Mouse (Mus musculus) megakaryocyte-erythroid progenitor cell, adult 5-6 weeks (primary cell): ENCODE measurements around the gene Dnajc4. TPM values are rescaled to one million over a fixed set of nuclear protein-coding genes. Genes with fewer than 3 reads are reported as not detected.

Experiments
- ATAC-seq: replicated peaks from 2 replicates; pipeline ENCODE4 v1.8.0; 2016; ENCODE audit warnings: mild to moderate bottlenecking, inconsistent platforms; ENCODE audit not compliant: severe bottlenecking, poor library complexity, low FRiP score, low TSS enrichment
- total RNA-seq, 2 experiments: library from RNA; stranded (forward) in 1 of 2; stranded (reverse) in 1 of 2; fragments of 200-1000, 215-1000 nt in 1 of 2; fragments of >200 nt in 1 of 2; fragmentation: Nextera tagmentation in 1 of 2; gene quantifications; 2 replicates each; pipeline ENCODE4 v1.2.3; 2014 to 2017

Dnajc4 gene
- total RNA-seq, 2 experiments from 2014 or later = 11.5 to 17.0 TPM

DNA sequence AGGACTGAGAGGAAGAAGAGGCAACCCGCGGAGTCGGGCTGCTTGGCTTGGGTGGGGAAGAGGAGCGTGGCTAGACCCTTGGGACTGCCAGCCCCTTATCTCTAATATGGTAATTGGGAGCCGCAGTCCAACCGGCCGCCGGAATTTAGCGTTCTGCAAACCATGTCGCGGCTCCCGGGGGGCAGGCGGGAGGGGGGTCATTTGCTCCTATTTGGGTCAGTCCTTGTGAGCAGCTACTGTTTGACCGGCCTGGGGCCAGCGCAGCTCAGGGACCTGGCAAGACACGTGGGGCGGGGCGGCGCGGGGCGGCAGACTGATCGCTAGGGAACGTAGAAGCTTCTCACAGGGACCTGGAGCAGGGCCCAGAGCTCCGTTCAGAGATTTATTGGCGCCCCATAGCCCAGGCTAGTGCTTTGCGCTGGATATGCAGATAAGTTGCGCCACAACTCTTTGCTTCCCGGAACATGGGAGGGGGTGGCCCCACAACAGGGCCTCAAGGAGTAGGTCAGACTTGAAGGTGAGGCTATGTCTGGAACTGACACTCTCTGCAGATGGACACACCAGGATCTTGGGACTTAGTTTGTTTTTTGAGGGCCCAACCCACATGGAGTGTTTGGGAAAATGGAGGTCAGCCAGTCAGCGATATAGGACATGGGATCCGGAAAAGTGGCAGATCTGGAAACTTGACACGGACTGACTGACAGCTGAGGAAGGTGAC is 40.2 kb downstream of the Dnajc4 start:
- peak; percentile 45 for ATAC-seq

DNA sequence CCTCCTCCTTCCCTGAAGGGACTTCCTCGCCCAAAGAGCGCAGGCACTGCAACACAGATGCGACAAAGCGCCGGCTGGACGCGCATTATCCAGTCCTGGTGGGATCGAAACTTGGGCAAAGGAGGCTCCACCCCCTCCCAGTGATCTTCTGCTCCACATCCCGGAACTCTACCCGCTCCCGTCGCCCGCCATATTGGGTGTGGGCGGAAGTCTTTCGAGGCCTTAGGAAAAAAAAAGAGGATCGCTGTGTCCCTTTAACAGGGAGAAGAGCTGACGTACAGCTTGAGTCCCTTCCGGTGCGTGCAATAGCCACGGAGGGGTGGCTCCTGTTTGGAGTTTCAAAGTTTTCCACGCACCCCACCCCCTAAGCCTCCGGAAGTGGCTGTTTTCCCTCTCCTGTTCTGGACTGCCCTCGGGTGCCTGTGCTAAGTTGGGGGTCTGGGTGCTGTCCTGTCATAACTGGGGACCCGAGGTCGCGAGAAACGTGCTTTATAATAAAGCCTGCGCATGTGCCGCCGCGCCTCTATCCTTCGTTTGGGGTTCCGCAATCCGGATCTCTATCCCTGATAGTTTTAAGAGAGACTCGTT is 40.9 kb downstream of the Dnajc4 start:
- peak; percentile 71 for ATAC-seq

DNA sequence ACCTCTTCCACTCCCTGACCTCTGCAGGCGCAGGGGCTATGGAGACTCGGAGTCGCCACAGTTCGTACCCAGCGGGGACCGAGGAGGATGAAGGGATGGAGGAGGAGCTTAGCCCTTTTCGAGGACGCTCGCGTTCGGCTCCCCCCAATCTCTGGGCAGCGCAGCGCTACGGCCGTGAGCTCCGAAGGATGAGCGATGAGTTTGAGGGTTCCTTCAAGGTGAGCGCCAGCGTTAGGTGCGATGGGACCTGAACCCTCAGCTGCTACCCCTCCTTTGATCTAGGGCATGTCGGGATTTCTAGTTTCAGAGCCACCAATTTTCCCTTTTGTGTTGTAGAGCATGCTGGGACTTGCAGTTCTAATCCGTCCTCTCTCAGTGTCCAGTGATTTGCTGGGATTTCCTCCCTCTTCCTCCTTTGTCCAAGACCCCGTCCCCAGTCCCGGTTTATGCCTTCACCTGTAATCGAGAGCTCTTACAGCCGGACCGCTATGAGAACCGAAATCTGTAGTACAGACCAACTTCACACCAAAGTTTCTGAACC is 41.7 kb downstream of the Dnajc4 start:
- peak; percentile 18; the same call in 1 of the 2 replicates for ATAC-seq

DNA sequence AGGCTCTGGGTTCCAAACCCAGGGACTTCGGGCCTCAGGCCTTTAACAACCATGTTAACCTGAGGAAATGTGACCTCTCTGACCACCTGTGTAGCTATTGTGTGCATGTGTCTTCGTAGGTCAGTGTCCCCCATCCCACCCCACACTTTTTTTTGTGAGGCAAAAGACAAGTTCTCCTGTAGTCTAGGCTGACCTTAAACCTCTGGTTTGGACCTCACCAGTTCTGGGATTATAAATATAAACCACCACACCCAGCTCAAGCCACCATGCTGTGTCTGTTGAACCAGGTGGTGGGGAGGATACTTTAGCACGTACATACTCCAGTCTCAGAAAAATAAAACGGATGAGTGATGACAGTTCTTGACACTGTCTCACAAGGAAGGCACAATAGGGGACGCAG is 42.4 kb downstream of the Dnajc4 start:
- ATAC-seq = no peak

DNA sequence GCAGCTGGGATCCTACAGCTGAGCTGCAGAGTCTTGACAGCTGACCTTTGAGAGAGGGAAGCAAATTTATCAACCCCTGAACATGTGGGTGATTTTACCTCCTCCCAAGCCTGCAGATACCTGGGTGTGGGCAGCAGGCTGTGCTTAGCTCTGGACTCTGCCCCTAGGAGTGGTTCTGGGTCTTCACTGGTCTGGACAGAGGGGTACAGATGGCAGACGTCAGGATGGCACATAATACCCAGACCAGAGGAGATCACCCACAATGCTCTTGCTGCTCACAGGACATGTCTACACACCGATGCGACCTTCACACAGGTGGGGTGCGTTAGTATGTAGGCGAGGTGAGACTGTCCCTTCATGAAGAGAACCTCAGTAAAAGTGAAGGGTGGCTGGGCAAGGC is 42.8 kb downstream of the Dnajc4 start:
- ATAC-seq = no peak

DNA sequence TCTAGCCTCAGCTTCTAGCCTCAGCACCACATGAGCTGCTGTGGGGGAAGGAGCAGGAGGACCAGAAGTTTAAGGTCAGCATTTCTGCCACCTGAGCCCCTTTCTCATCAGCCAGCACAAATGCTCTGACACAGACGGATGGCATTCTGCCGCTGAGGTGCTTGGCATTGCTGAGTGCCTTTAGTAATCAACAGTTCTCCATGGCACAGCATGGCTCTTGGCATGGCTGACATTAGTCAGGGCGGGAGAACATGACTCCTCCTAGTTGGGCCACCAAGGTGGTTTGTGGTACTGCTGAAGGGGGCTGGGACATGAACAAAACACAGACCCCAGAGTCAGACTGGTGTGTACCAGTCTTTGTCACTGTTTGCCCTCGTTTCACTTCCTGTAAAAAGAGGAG is 44.2 kb downstream of the Dnajc4 start:
- no peak for ATAC-seq

DNA sequence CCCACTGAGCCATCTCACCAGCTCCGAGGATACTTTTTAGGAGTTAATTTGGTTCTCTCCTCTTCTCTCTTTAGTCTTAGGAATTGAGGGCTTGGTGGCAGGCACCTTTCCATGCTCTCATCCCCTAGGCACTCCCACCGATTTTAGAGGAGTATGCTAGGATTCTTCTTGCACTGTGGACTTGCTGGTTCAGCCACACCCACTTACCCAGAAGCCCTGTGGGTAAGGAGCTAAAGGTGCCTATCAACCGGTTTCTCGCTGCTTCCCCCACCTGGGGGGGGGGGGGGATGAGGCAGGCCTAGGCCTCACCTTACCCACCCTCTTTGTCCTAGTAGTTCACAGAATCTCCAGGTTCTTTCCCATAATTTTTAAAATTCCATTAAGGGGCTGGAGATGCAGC is 44.6 kb downstream of the Dnajc4 start:
- no peak for ATAC-seq

DNA sequence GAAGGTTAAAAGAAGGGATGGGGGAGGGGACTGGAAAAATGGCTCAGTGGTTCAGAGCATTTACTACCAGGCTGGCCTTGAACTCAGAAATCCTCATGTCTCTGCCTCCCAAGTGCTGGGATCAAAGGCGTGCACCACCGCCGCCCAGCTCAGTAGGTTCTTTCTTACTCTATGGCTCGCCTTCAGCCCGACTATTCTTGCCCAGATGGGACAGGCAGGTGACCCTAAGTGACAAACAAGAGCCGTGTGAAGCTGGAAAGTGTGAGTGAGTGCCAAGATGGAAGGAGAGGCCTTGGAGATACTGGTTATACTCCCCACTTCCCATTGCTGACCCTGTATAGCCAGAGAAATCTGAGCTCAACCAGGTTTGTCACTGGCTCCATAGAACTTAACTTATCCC is 48.7 kb downstream of the Dnajc4 start:
- ATAC-seq = no peak

DNA sequence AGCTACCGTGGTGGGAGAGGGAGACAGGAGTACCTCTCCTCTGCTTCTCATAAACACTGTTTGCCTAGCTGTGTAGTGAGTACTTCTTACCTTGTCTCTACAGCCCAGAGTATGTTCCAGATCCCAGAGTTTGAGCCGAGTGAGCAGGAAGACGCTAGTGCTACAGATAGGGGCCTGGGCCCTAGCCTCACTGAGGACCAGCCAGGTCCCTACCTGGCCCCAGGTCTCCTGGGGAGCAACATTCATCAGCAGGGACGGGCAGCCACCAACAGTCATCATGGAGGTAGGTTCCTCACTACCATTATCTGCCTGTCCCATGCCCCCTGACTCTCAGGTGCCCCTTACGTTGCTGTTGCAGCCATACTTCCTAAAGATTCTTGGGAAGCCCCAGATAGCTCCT is 49.6 kb downstream of the Dnajc4 start:
- ATAC-seq = no peak

DNA sequence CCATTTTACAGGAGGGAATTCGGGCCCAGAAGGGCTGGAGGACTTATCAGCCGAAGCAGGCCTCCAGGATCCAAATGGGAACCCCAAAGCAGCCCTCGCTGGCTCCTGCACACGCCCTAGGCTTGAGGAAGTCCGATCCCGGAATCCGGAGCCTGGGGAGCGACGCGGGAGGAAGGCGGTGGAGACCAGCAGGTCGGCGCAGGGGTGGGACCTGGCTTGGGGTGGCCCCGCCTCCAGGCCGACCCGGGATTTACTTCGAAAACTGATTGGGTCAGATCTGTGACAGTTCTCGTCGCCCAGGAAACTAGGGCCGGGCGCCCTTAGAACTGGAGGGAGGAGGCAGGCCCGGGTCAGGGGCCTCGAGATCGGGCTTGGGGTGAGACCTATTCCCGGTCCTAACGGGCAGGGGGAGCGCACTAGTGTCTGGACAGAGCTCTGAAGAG is 50.1 kb downstream of the Dnajc4 start, which contains the start of gene Gpr137:
Gene Gpr137, minus strand, starts transcription at position 232 of the 443 bp plus-strand sequence.
- ATAC-seq = peak; percentile 84

DNA sequence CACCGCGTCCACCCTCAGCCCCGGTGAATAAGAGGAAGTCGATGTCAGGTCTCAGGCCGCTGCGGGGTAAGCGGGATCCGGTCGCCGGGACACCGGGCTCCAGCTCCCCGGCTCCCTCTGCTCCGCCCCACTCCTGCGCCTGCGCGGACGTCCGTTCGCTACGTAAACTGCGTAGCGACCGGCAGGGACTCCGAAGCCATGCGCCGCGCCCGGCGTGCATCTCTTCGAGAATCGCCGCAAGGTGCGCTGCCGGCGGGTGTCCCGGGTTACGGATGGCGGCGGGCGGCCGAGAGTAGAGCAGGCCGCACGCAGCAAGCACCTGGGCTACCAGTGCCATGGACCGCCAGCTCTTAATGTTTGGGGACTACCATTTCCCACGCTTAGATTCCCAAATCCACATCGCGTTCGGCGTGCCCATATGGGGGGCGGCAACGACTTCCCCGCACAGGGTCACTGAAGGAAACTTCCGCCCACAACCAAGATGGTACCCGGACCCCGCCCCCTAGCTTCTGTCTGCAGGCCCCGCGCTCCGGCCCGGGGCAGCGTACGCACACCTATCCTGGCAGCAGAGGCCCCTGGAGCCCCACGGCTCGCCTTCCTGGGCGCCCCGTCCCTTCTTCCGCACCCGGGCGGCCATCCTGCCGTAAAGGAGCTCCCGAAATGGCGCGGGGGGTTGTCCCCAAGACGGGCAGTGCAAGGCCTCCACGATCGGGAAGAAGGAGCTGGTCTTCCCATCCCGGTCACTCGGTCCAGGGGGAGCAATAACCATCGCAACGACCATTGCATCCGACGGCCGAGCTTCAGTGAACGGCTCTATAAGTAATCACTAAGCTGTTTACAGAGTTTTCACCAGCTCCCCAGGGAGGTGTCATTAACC is 50.8 kb downstream of the Dnajc4 start, which contains the start of gene Bad:
Gene Bad, plus strand, starts transcription at position 490 of the 877 bp plus-strand sequence.
- ATAC-seq = peak; percentile 67

DNA sequence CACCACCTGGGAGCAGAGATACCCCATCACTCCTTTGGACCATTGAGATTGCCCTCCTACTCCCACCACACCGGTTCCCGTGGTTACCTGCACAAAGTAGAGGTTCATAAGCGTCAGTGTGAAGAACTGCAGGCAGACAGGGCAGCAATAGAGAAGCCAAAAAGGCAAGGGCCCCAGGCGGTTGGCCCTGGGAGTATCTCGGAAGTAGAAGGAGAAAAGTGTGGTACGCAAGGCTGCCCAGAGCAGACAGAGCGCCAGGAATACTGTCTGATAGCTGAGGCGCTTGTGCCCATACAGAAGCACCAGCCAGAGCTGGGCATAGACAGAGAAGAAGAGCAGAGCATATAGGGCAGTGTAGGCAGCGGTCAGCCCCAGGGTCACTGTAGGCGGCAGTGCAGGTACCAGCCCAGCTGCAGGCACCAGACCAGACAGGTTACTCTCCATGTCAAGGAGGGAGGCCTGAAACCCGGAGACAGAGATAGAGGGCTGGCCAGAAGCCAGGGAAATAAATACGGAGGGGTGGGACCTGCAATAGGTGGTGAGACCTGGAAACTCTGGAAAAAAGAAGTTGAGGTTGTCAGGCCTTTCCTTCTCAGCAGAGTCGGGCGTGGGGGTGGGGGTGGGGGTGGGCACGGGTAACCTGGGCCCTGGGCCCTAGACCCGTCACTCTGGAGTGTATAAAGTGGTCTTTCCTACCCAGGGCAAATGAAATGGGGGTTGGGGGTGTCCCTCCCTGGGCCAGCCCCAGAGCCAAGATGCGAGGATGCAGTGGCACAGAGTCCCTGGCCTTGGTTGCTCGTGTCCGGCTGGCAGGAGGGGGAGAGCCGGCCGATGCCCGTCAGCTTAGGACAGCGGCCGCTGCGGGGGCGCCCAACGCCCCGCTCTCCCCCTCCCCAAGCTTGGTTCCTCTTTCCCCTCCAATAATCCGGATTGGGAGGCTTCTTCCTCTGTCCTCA is 51.7 kb downstream of the Dnajc4 start:
- no peak for ATAC-seq

DNA sequence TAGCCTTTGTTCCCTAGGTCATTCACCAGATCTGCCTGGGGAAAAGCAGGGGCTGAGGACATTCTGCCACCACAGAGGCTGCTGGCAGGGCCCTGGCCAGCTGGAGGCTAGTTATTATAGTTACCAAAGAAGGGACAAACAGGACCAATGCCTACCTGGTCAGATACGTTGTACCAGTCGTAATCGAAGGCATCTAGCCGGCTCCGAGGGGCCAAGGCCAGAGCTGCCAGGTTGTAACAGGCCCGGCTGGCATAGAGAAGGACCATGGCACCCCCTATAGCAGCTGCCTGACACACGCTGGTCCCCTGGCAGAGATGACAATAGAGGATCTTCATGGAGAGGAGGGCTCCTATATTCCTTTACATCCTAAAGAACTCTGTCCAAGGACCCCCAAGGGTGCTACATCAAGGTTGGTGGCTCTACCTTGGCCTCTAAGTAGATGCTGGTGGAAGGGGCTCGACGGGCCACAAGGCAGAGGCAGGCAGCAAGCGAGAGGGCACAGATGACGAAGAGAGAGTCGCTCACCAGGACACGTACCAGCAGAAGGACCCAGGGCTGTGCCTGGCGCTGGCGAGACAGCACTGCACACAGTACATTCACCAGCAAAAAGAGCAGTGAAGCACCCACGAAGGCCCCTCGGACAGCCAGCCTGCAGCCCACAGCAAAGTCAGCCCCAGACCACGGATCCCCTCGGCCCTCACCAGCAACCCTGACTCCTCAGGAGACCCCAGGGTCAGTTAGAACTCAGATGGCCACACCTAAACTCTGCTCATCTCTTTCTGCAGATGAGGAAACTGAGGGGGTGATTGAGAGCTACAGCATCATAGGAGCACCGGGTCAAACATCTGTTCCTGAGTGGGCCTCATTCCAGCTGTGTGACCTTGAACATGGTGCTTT is 53.0 kb downstream of the Dnajc4 start:
- ATAC-seq = no peak

Other genes starting within 250 kb of the Dnajc4 start
- 7.3 and 9.4 TPM in 2 replicates for gene Rps6ka4, start 151.9 kb downstream of the Dnajc4 start, total RNA-seq (2014; fragmentation: Nextera tagmentation)
- gene Rps6ka4, start 151.9 kb downstream of the Dnajc4 start, total RNA-seq (2017) = 5.4 and 10.2 TPM in 2 replicates
- gene Ccdc88b, start 134.4 kb downstream of the Dnajc4 start, total RNA-seq (2014; fragmentation: Nextera tagmentation) = 10.1 and 17.8 TPM in 2 replicates
- gene Ccdc88b, start 134.4 kb downstream of the Dnajc4 start, total RNA-seq (2017) = 14.9 and 17.8 TPM in 2 replicates
- 185 and 221 TPM in 2 replicates for gene Trmt112, start 82.9 kb downstream of the Dnajc4 start, total RNA-seq (2014; fragmentation: Nextera tagmentation)
- gene Trmt112, start 82.9 kb downstream of the Dnajc4 start, total RNA-seq (2017) = 235 and 364 TPM in 2 replicates
- gene Prdx5, start 82.5 kb downstream of the Dnajc4 start, total RNA-seq (2014; fragmentation: Nextera tagmentation) = 76.5 and 87.1 TPM in 2 replicates
- gene Prdx5, start 82.5 kb downstream of the Dnajc4 start, total RNA-seq (2017) = 101 and 126 TPM in 2 replicates
- 14.1 and 18.9 TPM in 2 replicates for gene Esrra, start 70.8 kb downstream of the Dnajc4 start, total RNA-seq (2014; fragmentation: Nextera tagmentation)
- 10.8 and 18.4 TPM in 2 replicates for gene Esrra, start 70.8 kb downstream of the Dnajc4 start, total RNA-seq (2017)
- not detected in 2 replicates for gene Catsperz, start 67.2 kb downstream of the Dnajc4 start, total RNA-seq (2014; fragmentation: Nextera tagmentation)
- not detected in 2 replicates for gene Catsperz, start 67.2 kb downstream of the Dnajc4 start, total RNA-seq (2017)
- gene Kcnk4, start 58.1 kb downstream of the Dnajc4 start, total RNA-seq (2014; fragmentation: Nextera tagmentation) = not detected in 2 replicates
- gene Kcnk4, start 58.1 kb downstream of the Dnajc4 start, total RNA-seq (2017) = not detected in 2 replicates
- 17.5 and 20.6 TPM in 2 replicates for gene Bad, start 50.7 kb downstream of the Dnajc4 start, total RNA-seq (2014; fragmentation: Nextera tagmentation)
- gene Bad, start 50.7 kb downstream of the Dnajc4 start, total RNA-seq (2017) = 29.0 and 39.2 TPM in 2 replicates
- 8.0 and 16.1 TPM in 2 replicates for gene Gpr137, start 50.1 kb downstream of the Dnajc4 start, total RNA-seq (2014; fragmentation: Nextera tagmentation)
- gene Gpr137, start 50.1 kb downstream of the Dnajc4 start, total RNA-seq (2017) = 7.0 and 15.7 TPM in 2 replicates
- gene Ppp1r14b, start 17.6 kb downstream of the Dnajc4 start, total RNA-seq (2014; fragmentation: Nextera tagmentation) = 316 and 412 TPM in 2 replicates
- gene Ppp1r14b, start 17.6 kb downstream of the Dnajc4 start, total RNA-seq (2017) = 174 and 192 TPM in 2 replicates
- 12.1 and 18.6 TPM in 2 replicates for gene Plcb3, start 16.1 kb downstream of the Dnajc4 start, total RNA-seq (2014; fragmentation: Nextera tagmentation)
- gene Plcb3, start 16.1 kb downstream of the Dnajc4 start, total RNA-seq (2017) = 4.3 and 4.8 TPM in 2 replicates
- 63.5 and 120 TPM in 2 replicates for gene Fkbp2, start 12.1 kb downstream of the Dnajc4 start, total RNA-seq (2014; fragmentation: Nextera tagmentation)
- 72.8 and 85.4 TPM in 2 replicates for gene Fkbp2, start 12.1 kb downstream of the Dnajc4 start, total RNA-seq (2017)
- gene Vegfb, start 4.9 kb downstream of the Dnajc4 start, total RNA-seq (2014; fragmentation: Nextera tagmentation) = 56.3 and 71.4 TPM in 2 replicates
- gene Vegfb, start 4.9 kb downstream of the Dnajc4 start, total RNA-seq (2017) = 13.2 and 16.9 TPM in 2 replicates
- gene Nudt22, start 3.5 kb upstream of the Dnajc4 start, total RNA-seq (2014; fragmentation: Nextera tagmentation) = 11.1 TPM in 2 replicates
- 5.4 and 6.5 TPM in 2 replicates for gene Nudt22, start 3.5 kb upstream of the Dnajc4 start, total RNA-seq (2017)
- 0.57 and 1.9 TPM in 2 replicates for gene Trpt1, start 3.6 kb upstream of the Dnajc4 start, total RNA-seq (2014; fragmentation: Nextera tagmentation)
- 3.4 TPM in 1 of 2 replicates, not detected in the other for gene Trpt1, start 3.6 kb upstream of the Dnajc4 start, total RNA-seq (2017)
- 151 and 153 TPM in 2 replicates for gene Fermt3, start 26.9 kb upstream of the Dnajc4 start, total RNA-seq (2014; fragmentation: Nextera tagmentation)
- 220 and 247 TPM in 2 replicates for gene Fermt3, start 26.9 kb upstream of the Dnajc4 start, total RNA-seq (2017)
- gene Stip1, start 47.4 kb upstream of the Dnajc4 start, total RNA-seq (2014; fragmentation: Nextera tagmentation) = 183 and 212 TPM in 2 replicates
- gene Stip1, start 47.4 kb upstream of the Dnajc4 start, total RNA-seq (2017) = 309 and 310 TPM in 2 replicates
- gene Macrod1, start 64.2 kb upstream of the Dnajc4 start, total RNA-seq (2014; fragmentation: Nextera tagmentation) = 19.1 and 25.9 TPM in 2 replicates
- 6.1 and 10.3 TPM in 2 replicates for gene Macrod1, start 64.2 kb upstream of the Dnajc4 start, total RNA-seq (2017)
- gene Flrt1, start 113.2 kb upstream of the Dnajc4 start, total RNA-seq (2014; fragmentation: Nextera tagmentation) = not detected in 2 replicates
- not detected in 2 replicates for gene Flrt1, start 113.2 kb upstream of the Dnajc4 start, total RNA-seq (2017)
- 51.9 and 60.3 TPM in 2 replicates for gene Otub1, start 213.7 kb upstream of the Dnajc4 start, total RNA-seq (2014; fragmentation: Nextera tagmentation)
- 59.8 and 81.4 TPM in 2 replicates for gene Otub1, start 213.7 kb upstream of the Dnajc4 start, total RNA-seq (2017)
- gene Cox8a, start 225.0 kb upstream of the Dnajc4 start, total RNA-seq (2014; fragmentation: Nextera tagmentation) = 777 and 822 TPM in 2 replicates
- 576 and 680 TPM in 2 replicates for gene Cox8a, start 225.0 kb upstream of the Dnajc4 start, total RNA-seq (2017)
- 66.8 and 78.6 TPM in 2 replicates for gene Naa40, start 248.6 kb upstream of the Dnajc4 start, total RNA-seq (2014; fragmentation: Nextera tagmentation)
- 45.4 and 49.0 TPM in 2 replicates for gene Naa40, start 248.6 kb upstream of the Dnajc4 start, total RNA-seq (2017)